Mouse (Mus musculus) embryonic facial prominence, embryonic 11.5 days (tissue): ENCODE results near the gene Lrrc20. TPM values are rescaled to one million over a fixed set of nuclear protein-coding genes. Genes with fewer than 3 reads are reported as not detected.

Experiments
- ATAC-seq: fragments of 200-750 bp; cut with Nextera tagmentation; replicated peaks from 2 replicates; pipeline ENCODE4 v1.8.0; 2017; ENCODE audit warnings: low read depth; ENCODE audit not compliant: insufficient number of reproducible peaks, low FRiP score, low TSS enrichment
- DNase-seq: peaks from one replicate; pipeline ENCODE4 v3.0.0-alpha.2; 2015; ENCODE audit warnings: low spot score
- H3K27ac ChIP-seq: fragments of 300-500 bp; sonication (generic); replicated peaks from 2 replicates; pipeline ENCODE4 v1.5.1; 2014; ENCODE audit warnings: mild to moderate bottlenecking, low read depth, low read length, control low read depth
- H3K27me3 ChIP-seq: fragments of 300-500 bp; sonication (generic); 2 replicates; pipeline ENCODE4 v1.6.1; 2014; ENCODE audit warnings: mild to moderate bottlenecking, low read length, moderate library complexity, mixed read lengths; ENCODE audit not compliant: control insufficient read depth, insufficient read depth
- H3K36me3 ChIP-seq: fragments of 300-500 bp; sonication (generic); replicated peaks from 2 replicates; pipeline ENCODE4 v1.6.1; 2014; ENCODE audit warnings: low read depth, mild to moderate bottlenecking, low read length, moderate library complexity, mixed read lengths; ENCODE audit not compliant: control insufficient read depth, insufficient read depth
- H3K4me1 ChIP-seq: fragments of 300-500 bp; sonication (generic); 2 replicates; pipeline ENCODE4 v1.6.1; 2014; ENCODE audit warnings: low read length, mixed read lengths; ENCODE audit not compliant: control insufficient read depth, insufficient read depth
- H3K4me2 ChIP-seq: fragments of 300-500 bp; sonication (generic); 2 replicates; pipeline ENCODE4 v1.6.1; 2014; ENCODE audit warnings: low read depth, mild to moderate bottlenecking, control low read depth, low read length, moderate library complexity
- H3K4me3 ChIP-seq: fragments of 300-500 bp; sonication (generic); 2 replicates; pipeline ENCODE4 v1.5.1; 2014; ENCODE audit warnings: low read depth, low read length, control low read depth
- H3K9ac ChIP-seq: fragments of 300-500 bp; sonication (generic); replicated peaks from 2 replicates; pipeline ENCODE4 v1.6.1; 2014; ENCODE audit warnings: mild to moderate bottlenecking, control low read depth, low read length
- H3K9me3 ChIP-seq: fragments of 300-500 bp; sonication (generic); replicated peaks from 2 replicates; pipeline ENCODE4 v1.6.1; 2016; ENCODE audit warnings: mild to moderate bottlenecking, low read length, inconsistent platforms, mixed read lengths; ENCODE audit not compliant: control insufficient read depth
- WGBS: fragments of 180-500 bp; shearing (Covaris S2); extraction: QIAGEN DNeasy Blood & Tissue Kit; methylation state at CpG from one replicate; pipeline ENCODE4 v1.1.7; 2014; 5-methylcytosine and 5-hydroxymethylcytosine counted together
- polyA plus RNA-seq: library from polyadenylated mRNA; unstranded; fragments of >200 nt; fragmentation: Nextera tagmentation; extraction: Ambion mirVana; gene quantifications from 2 replicates; pipeline ENCODE4 v1.2.1, GENCODE M21; 2014

Gene Lrrc20
- polyA plus RNA-seq, 1 experiment from 2014 or later, result 11.1 TPM

- H3K4me1 ChIP-seq, result no peaks in the 10 kb centered on the region
- WGBS, result 92% methylated on average over 10 of the region's 10 CpGs
- ATAC-seq (no peak), DNase-seq (no peak)
- H3K36me3 ChIP-seq, result no peaks in the 10 kb centered on the region
- no peak overlapping the region for H3K9ac ChIP-seq
- no peaks in the 10 kb centered on the region for H3K27me3 ChIP-seq
- H3K4me3 ChIP-seq, result no peak overlapping the region
- H3K27ac ChIP-seq, result no peak overlapping the region
- H3K9me3 ChIP-seq, result no peaks in the 10 kb centered on the region
- no peak overlapping the region for H3K4me2 ChIP-seq
Observed at GRCm38 (mm10) chr10:61479461-61479860, 3.9 kb downstream of the Lrrc20 start.

DNA sequence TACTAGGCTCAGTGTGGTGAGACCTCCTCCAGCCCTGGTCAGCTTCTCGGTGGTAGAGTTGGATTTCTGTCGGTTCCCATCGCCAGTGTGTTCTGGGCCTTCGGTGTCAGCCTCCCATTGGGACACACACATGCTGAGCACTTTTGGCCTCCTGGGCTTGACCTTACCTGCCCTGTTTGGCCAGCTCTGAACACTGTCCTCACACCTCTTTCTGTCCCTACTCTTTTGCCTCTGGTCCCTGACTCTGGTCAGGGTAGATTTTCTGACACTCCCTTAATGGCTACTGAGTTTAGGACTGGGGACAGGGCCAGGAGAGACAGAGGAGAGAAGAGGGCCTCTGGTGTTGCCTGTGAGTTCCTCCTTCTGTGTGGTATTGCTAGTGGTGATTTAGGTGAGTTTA, 4.3 kb downstream of the Lrrc20 start:
- Histone ChIP-seq H3K4me3 (no peak overlapping the region), H3K27me3 (no peaks in the 10 kb centered on the region), H3K36me3 (no peaks in the 10 kb centered on the region), H3K27ac (no peak overlapping the region), H3K4me2 (no peak overlapping the region), H3K4me1 (no peaks in the 10 kb centered on the region), H3K9ac (no peak overlapping the region), H3K9me3 (no peaks in the 10 kb centered on the region)
- no peak for DNase-seq
- ATAC-seq, result no peak
- 93% methylated on average over 4 of the region's 4 CpGs for WGBS

DNA sequence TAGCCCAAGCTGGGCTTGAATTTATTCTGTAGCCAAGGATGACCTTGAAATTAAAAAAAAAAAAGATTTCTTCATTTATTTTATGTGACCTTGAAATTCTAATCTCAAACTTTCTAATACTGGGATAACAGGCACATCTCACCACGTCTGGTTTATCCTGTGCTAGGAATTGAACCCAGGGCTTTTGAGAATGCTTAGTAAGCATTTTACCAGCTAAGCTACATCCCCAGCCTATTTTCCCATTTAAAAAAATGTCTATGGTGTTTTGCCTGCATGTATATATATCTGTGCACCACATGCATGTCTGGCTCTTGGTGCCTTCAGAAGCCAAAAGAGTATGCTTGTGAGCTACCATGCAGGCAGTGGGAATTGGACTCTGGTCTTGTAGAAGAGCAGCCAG, 4.9 kb downstream of the Lrrc20 start:
- 75% methylated on average over 1 of the region's 1 CpGs for WGBS
- no peak overlapping the region for H3K4me2 ChIP-seq
- ATAC-seq, result no peak
- no peak overlapping the region for H3K4me3 ChIP-seq
- no peaks in the 10 kb centered on the region for H3K36me3 ChIP-seq
- no peaks in the 10 kb centered on the region for H3K9me3 ChIP-seq
- no peak overlapping the region for H3K9ac ChIP-seq
- no peak overlapping the region for H3K27ac ChIP-seq
- no peaks in the 10 kb centered on the region for H3K4me1 ChIP-seq
- no peaks in the 10 kb centered on the region for H3K27me3 ChIP-seq
- no peak for DNase-seq

DNA sequence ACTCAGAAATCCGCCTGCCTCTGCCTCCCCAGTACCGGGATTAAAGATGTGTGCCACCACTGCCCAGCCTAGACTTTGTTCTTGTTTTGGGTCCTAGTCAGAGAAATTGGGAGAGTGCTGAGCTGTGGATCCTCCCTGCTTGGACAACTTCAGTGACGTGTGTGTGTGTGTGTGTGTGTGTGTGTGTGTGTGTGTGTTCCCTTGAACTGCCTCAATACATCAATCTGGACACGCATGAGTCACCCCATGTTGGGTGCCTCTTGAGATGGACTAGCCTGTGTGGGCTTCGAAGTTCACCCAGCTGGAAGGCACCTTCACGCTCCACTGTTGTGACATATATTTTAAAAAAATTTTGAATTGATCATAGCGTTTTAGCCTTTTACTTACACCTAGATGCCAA, 7.2 kb downstream of the Lrrc20 start:
- no peak overlapping the region for H3K27ac ChIP-seq
- no peak overlapping the region for H3K4me2 ChIP-seq
- H3K9ac ChIP-seq, result no peak overlapping the region
- H3K36me3 ChIP-seq, result no peaks in the 10 kb centered on the region
- 89% methylated on average over 7 of the region's 7 CpGs for WGBS
- no peaks in the 10 kb centered on the region for H3K27me3 ChIP-seq
- DNase-seq (no peak), ATAC-seq (no peak)
- H3K4me1 ChIP-seq, result no peaks in the 10 kb centered on the region
- H3K9me3 ChIP-seq, result no peaks in the 10 kb centered on the region
- no peak overlapping the region for H3K4me3 ChIP-seq

DNA sequence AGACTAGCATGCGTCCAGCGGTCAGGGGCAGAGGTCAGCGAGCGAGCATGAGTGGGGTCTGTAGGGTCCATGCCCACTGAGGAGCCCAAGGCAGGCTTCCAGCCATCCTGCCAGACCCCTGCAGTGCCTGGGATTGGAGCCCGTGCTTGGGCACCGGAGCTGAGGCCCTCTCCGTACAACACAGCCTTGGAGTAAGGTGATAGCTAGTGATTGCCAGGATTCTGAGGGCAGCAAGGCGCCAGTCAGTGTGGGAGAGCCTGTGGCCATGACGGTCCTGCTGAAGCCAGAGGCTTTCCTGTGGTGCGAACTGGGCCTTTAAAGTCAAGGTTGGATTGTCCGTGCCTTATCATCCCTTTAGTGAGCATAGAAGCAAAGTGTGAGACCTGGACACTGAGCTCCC, 9.2 kb downstream of the Lrrc20 start:
- Histone ChIP-seq H3K27me3 (no peaks in the 10 kb centered on the region), H3K4me3 (no peak overlapping the region), H3K9me3 (no peaks in the 10 kb centered on the region), H3K9ac (no peak overlapping the region), H3K27ac (no peak overlapping the region), H3K4me1 (no peaks in the 10 kb centered on the region), H3K36me3 (no peaks in the 10 kb centered on the region), H3K4me2 (no peak overlapping the region)
- ATAC-seq (no peak), DNase-seq (no peak)
- 72% methylated on average over 11 of the region's 11 CpGs for WGBS

- DNase-seq, result no peak
- WGBS, result 84% methylated on average over 8 of the region's 8 CpGs
Observed at GRCm38 (mm10) chr10:61486551-61487339, 11.1 kb downstream of the Lrrc20 start.

DNA sequence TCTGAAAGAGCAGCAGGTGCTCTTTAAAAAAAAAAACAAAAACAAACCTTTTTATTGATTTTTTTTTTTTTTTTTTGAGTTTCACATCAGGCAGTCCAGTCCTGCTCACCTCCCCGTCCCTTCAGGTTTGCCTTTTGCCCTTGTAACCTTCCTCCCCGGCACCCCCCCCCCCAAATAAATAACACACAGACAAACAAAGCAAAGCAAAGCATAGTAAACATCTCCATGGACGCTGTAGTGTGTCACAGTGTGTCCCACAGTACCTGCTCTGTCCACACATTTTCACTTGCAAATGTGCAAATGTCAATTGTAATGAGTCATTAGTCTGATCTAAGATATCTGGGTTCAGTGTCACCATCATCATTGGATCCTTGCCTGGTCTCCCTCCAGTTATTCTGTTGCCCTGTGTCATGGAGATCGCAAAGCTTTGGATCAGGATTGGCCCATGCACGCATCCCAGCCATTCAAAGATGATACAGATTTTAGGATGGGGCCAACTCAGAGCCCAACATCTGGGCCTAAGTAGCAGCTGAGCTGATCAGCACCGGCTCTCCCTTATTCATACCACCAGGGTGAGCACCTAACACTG, 13.0 kb downstream of the Lrrc20 start:
- Histone ChIP-seq H3K27me3 (no peaks in the 10 kb centered on the region), H3K36me3 (no peaks in the 10 kb centered on the region), H3K4me2 (no peak overlapping the region), H3K9me3 (no peaks in the 10 kb centered on the region), H3K9ac (no peak overlapping the region), H3K4me3 (no peak overlapping the region), H3K4me1 (no peaks in the 10 kb centered on the region), H3K27ac (no peak overlapping the region)
- ATAC-seq, result no peak
- DNase-seq, result no peak
- 83% methylated on average over 6 of the region's 6 CpGs for WGBS

More at GRCm38 (mm10) chr10:61486551-61487339, 11.1 kb downstream of the Lrrc20 start:
- Histone ChIP-seq H3K27me3 (no peaks in the 10 kb centered on the region), H3K9me3 (no peaks in the 10 kb centered on the region), H3K4me3 (no peak overlapping the region), H3K36me3 (no peaks in the 10 kb centered on the region), H3K4me1 (no peaks in the 10 kb centered on the region), H3K9ac (no peak overlapping the region), H3K4me2 (no peak overlapping the region), H3K27ac (no peak overlapping the region)
- no peak for ATAC-seq

GRCm38 (mm10) chr10:61491573-61491972, 16.0 kb downstream of the Lrrc20 start:
- Histone ChIP-seq H3K4me2 (no peak overlapping the region), H3K9ac (no peak overlapping the region), H3K36me3 (no peaks in the 10 kb centered on the region), H3K27me3 (no peaks in the 10 kb centered on the region), H3K27ac (no peak overlapping the region), H3K9me3 (no peaks in the 10 kb centered on the region), H3K4me3 (no peak overlapping the region), H3K4me1 (peaks cover 10% of the 10 kb centered on the region)
- 48% methylated on average over 8 of the region's 8 CpGs for WGBS
- ATAC-seq, result no peak
- no peak for DNase-seq
